Mouse (Mus musculus) bone marrow macrophage, adult 2 months (primary cell): ENCODE results near the gene Trip6.

ENCODE experiments used
- CTCF ChIP-seq: IDR thresholded peaks from 2 replicates; pipeline ENCODE4 v1.5.1; 2012; ENCODE audit warnings: low read depth, mild to moderate bottlenecking, low read length, moderate library complexity
- POLR2A ChIP-seq: IDR thresholded peaks from 2 replicates; pipeline ENCODE4 v1.6.1; 2012; ENCODE audit warnings: mild to moderate bottlenecking, low read depth, low read length, borderline replicate concordance

- TF ChIP-seq CTCF (no peak), POLR2A (no peak)
Observed at GRCm38 (mm10) chr5:137339290-137339979, 25.2 kb upstream of the Trip6 start.
